Mouse (Mus musculus) adrenal gland, postnatal 10 days (tissue): ENCODE results near the gene Hsd17b1. TPM values are rescaled to one million over a fixed set of nuclear protein-coding genes. Genes with fewer than 3 reads are reported as not detected.
A peak's percentile ranks its signal among the peaks of the same experiment; 100 is the strongest.

Experiments
- DNase-seq: peaks from one replicate; pipeline ENCODE4 v3.0.0; 2021; ENCODE audit warnings: mixed read lengths
- total RNA-seq, 2 experiments: library from RNA; stranded (reverse); gene quantifications; 2 replicates each; pipeline ENCODE4 v1.2.3; 2021

Gene Hsd17b1
- total RNA-seq, 2 experiments from 2014 or later, result 0.45 to 0.67 TPM

- no peak for DNase-seq
Measured at GRCm38 (mm10) chr11:101061049-101061448, 17.2 kb upstream of the Hsd17b1 start.

GRCm38 (mm10) chr11:101062165-101062884, 15.9 kb upstream of the Hsd17b1 start:
- peak; percentile 54 for DNase-seq

GRCm38 (mm10) chr11:101062971-101063675, 15.1 kb upstream of the Hsd17b1 start:
- DNase-seq, result no peak

GRCm38 (mm10) chr11:101063676-101064327, 14.4 kb upstream of the Hsd17b1 start:
- DNase-seq, result peak; percentile 70

- DNase-seq, result no peak
Measured at GRCm38 (mm10) chr11:101064462-101064861, 13.7 kb upstream of the Hsd17b1 start.

- DNase-seq, result peak; percentile 52
Measured at GRCm38 (mm10) chr11:101065002-101065401, 13.2 kb upstream of the Hsd17b1 start.

- DNase-seq, result peak; percentile 90
Measured at GRCm38 (mm10) chr11:101066549-101067412, 11.4 kb upstream of the Hsd17b1 start.

GRCm38 (mm10) chr11:101069391-101070188, 8.6 kb upstream of the Hsd17b1 start, which contains the start of gene Naglu:
Gene Naglu, plus strand, starts transcription at chr11:101070012.
- peak; percentile 98 for DNase-seq

- no peak for DNase-seq
Measured at GRCm38 (mm10) chr11:101070189-101070527, 8.1 kb upstream of the Hsd17b1 start.

GRCm38 (mm10) chr11:101070987-101071386, 7.2 kb upstream of the Hsd17b1 start:
- DNase-seq, result no peak

GRCm38 (mm10) chr11:101071810-101072428, 6.3 kb upstream of the Hsd17b1 start:
- no peak for DNase-seq

- DNase-seq, result no peak
Measured at GRCm38 (mm10) chr11:101079746-101080145, 1.5 kb downstream of the Hsd17b1 start.

GRCm38 (mm10) chr11:101080421-101080820, 2.2 kb downstream of the Hsd17b1 start:
- DNase-seq, result no peak

GRCm38 (mm10) chr11:101081659-101082058, 3.4 kb downstream of the Hsd17b1 start:
- DNase-seq, result no peak

GRCm38 (mm10) chr11:101082208-101083082, 4.2 kb downstream of the Hsd17b1 start, which contains the start of gene Coasy:
Gene Coasy, plus strand, starts transcription at chr11:101082565.
- peak; percentile 90 for DNase-seq

- peak; percentile 34 for DNase-seq
Measured at GRCm38 (mm10) chr11:101083083-101083697, 5.0 kb downstream of the Hsd17b1 start.

- no peak for DNase-seq
Measured at GRCm38 (mm10) chr11:101084246-101084645, 6.0 kb downstream of the Hsd17b1 start.

- DNase-seq, result no peak
Measured at GRCm38 (mm10) chr11:101084811-101085210, 6.6 kb downstream of the Hsd17b1 start.
